Mouse (Mus musculus) liver, embryonic 14.5 days (tissue): ENCODE measurements around the gene Phf1. TPM values are rescaled to one million over a fixed set of nuclear protein-coding genes. Genes with fewer than 3 reads are reported as not detected.

Experiments used
- ATAC-seq: fragments of 200-750 bp; cut with Nextera tagmentation; 2 replicates; pipeline ENCODE4 v1.8.0; 2017; ENCODE audit warnings: moderate number of reproducible peaks, mild to moderate bottlenecking, moderate library complexity; ENCODE audit not compliant: insufficient read depth
- DNase-seq, 3 experiments: peaks; one replicate each; pipeline ENCODE4 v3.0.0-alpha.2; 2012 to 2013; ENCODE audit warnings: low read depth in 3 of 3, low spot score in 3 of 3
- H3K27ac ChIP-seq: fragments of 300-500 bp; sonication (generic); 2 replicates; pipeline ENCODE4 v1.5.1; 2014; ENCODE audit warnings: moderate library complexity, mild to moderate bottlenecking, control low read depth, inconsistent platforms
- H3K27me3 ChIP-seq: fragments of 300-500 bp; sonication (generic); 2 replicates; pipeline ENCODE4 v1.6.1; 2014; ENCODE audit warnings: mild to moderate bottlenecking, low read length, moderate library complexity; ENCODE audit not compliant: control insufficient read depth, insufficient read depth
- H3K36me3 ChIP-seq: fragments of 300-500 bp; sonication (generic); replicated peaks from 2 replicates; pipeline ENCODE4 v1.6.1; 2014; ENCODE audit warnings: low read depth; ENCODE audit not compliant: control insufficient read depth, insufficient read depth
- H3K4me1 ChIP-seq, 2 experiments: fragments of 200-500 bp in 1 of 2; fragments of 300-500 bp in 1 of 2; sonication (generic) in 1 of 2; replicated peaks; 2 replicates each; pipeline ENCODE4 v1.6.1; 2012 to 2014; ENCODE audit warnings: antibody characterized with exemption in 1 of 2, inconsistent platforms in 1 of 2, low read length in 1 of 2; ENCODE audit not compliant: control insufficient read depth in 2 of 2, insufficient read depth in 2 of 2
- H3K4me2 ChIP-seq: fragments of 300-500 bp; sonication (generic); 2 replicates; pipeline ENCODE4 v1.6.1; 2014; ENCODE audit warnings: low read depth, mild to moderate bottlenecking, control low read depth, moderate library complexity
- H3K4me3 ChIP-seq, 2 experiments: fragments of 200-500 bp in 1 of 2; fragments of 300-500 bp in 1 of 2; sonication (generic) in 1 of 2; 2 replicates each; pipeline ENCODE4 v1.5.1; 2012 to 2014; ENCODE audit warnings: low read depth in 2 of 2, low read length in 2 of 2, mild to moderate bottlenecking in 2 of 2, control low read depth in 1 of 2, inconsistent platforms in 1 of 2, moderate library complexity in 1 of 2; ENCODE audit not compliant: insufficient read depth in 1 of 2
- H3K9ac ChIP-seq: fragments of 300-500 bp; sonication (generic); replicated peaks from 2 replicates; pipeline ENCODE4 v1.6.1; 2014; ENCODE audit warnings: mild to moderate bottlenecking, control low read depth, moderate library complexity
- H3K9me3 ChIP-seq: fragments of 300-500 bp; sonication (generic); 2 replicates; pipeline ENCODE4 v1.6.1; 2016; ENCODE audit warnings: low read length, mixed read lengths; ENCODE audit not compliant: control insufficient read depth
- CTCF ChIP-seq: IDR thresholded peaks from 2 replicates; pipeline ENCODE4 v1.5.1; 2016; ENCODE audit warnings: antibody characterized with exemption, low read depth, control low read depth
- EP300 ChIP-seq: IDR thresholded peaks from 2 replicates; pipeline ENCODE4 v1.6.1; 2016; ENCODE audit warnings: antibody characterized with exemption, low read depth
- WGBS: fragments of 180-500 bp; shearing (Covaris S2); extraction: QIAGEN DNeasy Blood & Tissue Kit; methylation state at CpG from one replicate; pipeline ENCODE4 v1.1.7; 2014; ENCODE audit not compliant: insufficient replicate concordance; 5-methylcytosine and 5-hydroxymethylcytosine counted together
- polyA plus RNA-seq, 2 experiments: library from polyadenylated mRNA; depleted of rRNA in 1 of 2; stranded (reverse) in 1 of 2; unstranded in 1 of 2; fragments of >200 nt; fragmentation: Nextera tagmentation in 1 of 2; extraction: Ambion mirVana in 1 of 2; gene quantifications; 2 replicates each; pipeline versions ENCODE4 v1.2.1 to v1.2.3; 2012 to 2014

Gene Phf1
- polyA plus RNA-seq, 2 experiments = 0.94 to 6.4 TPM

DNA sequence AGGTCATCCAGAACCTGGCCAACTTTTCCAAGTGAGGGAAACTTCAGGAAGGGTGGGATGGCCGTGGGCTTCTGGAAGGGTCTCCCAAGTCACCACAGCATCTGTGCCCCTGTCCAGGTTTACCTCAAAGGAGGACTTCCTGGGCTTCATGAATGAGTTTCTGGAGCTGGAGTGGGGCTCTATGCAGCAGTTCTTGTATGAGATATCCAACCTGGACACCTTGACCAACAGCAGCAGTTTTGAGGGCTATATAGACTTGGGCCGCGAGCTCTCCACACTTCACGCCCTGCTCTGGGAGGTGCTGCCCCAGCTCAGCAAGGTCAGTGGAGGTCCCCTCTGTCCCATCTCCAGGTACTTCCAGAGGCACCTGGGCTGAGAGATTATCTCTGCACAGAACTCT is 27.0 kb downstream of the Phf1 start:
- Histone ChIP-seq H3K4me3 (no peak overlapping the region), H3K9ac (no peak overlapping the region), H3K27ac (no peak overlapping the region), H3K27me3 (no peaks in the 10 kb centered on the region), H3K4me1 (peaks cover 20 to 27% of the 10 kb centered on the region in 2 experiments), H3K36me3 (no peaks in the 10 kb centered on the region), H3K4me2 (no peak overlapping the region), H3K9me3 (no peaks in the 10 kb centered on the region)
- DNase-seq (no peak), ATAC-seq (no peak)
- 80% methylated on average over 4 of the region's 4 CpGs for WGBS
- TF ChIP-seq CTCF = no peak

DNA sequence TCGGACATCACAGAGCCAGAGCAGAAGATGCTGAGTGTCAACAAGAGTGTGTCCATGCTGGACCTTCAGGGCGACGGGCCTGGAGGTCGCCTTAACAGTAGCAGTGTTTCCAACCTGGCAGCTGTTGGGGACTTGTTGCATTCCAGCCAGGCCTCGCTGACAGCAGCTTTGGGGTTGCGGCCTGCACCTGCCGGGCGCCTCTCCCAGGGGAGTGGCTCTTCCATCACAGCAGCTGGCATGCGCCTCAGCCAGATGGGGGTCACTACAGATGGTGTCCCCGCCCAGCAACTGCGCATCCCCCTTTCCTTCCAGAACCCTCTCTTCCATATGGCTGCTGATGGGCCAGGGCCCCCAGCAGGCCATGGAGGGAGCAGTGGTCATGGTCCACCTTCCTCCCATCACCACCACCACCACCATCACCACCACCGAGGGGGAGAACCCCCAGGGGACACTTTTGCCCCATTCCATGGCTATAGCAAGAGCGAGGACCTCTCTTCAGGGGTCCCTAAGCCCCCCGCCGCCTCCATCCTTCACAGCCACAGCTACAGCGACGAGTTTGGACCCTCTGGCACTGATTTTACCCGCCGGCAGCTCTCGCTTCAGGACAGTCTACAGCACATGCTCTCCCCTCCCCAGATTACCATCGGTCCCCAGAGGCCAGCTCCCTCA is 28.9 kb downstream of the Phf1 start:
- WGBS = 83% methylated on average over 21 of the region's 21 CpGs
- H3K36me3 ChIP-seq = no peaks in the 10 kb centered on the region
- DNase-seq (no peak), ATAC-seq (no peak)
- no peak for TF ChIP-seq EP300
- no peak for TF ChIP-seq CTCF
- no peaks in the 10 kb centered on the region for H3K27me3 ChIP-seq
- peaks cover 6 to 10% of the 10 kb centered on the region in 2 experiments for H3K4me1 ChIP-seq
- H3K4me3 ChIP-seq = no peak overlapping the region
- H3K9me3 ChIP-seq = no peaks in the 10 kb centered on the region
- H3K4me2 ChIP-seq = no peak overlapping the region
- no peak overlapping the region for H3K9ac ChIP-seq
- H3K27ac ChIP-seq = no peak overlapping the region

DNA sequence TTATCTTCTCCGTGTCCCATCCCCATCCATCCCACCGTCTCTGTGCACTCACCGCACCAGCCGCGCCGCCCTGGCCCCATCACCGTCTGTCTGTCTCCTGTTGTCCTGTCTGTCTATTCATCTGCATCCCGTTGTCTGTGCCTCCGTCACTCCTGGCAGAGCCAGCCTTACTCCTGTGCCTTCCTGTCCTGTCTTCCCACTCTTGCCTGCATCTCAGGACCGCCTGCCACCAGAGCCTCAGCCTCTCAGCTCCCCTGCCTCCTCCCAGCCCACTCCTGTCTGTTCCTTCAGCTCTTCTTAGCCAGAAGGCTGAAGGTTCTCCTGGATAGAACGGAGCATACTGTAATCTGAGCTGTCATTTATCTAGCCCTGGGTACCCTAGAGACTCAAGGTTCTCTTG is 34.1 kb downstream of the Phf1 start:
- Histone ChIP-seq H3K9ac (no peak overlapping the region), H3K27me3 (no peaks in the 10 kb centered on the region), H3K9me3 (no peaks in the 10 kb centered on the region), H3K4me1 (0 out of 4 replicates have a peak, but pooled peaks cover 0 to 2% of the 10 kb centered on the region in 2 experiments), H3K27ac (no peak overlapping the region), H3K4me2 (no peak overlapping the region), H3K4me3 (no peak overlapping the region), H3K36me3 (no peaks in the 10 kb centered on the region)
- WGBS = 87% methylated on average over 11 of the region's 11 CpGs
- no peak for ATAC-seq
- TF ChIP-seq EP300 (no peak), CTCF (no peak)
- no peak for DNase-seq

DNA sequence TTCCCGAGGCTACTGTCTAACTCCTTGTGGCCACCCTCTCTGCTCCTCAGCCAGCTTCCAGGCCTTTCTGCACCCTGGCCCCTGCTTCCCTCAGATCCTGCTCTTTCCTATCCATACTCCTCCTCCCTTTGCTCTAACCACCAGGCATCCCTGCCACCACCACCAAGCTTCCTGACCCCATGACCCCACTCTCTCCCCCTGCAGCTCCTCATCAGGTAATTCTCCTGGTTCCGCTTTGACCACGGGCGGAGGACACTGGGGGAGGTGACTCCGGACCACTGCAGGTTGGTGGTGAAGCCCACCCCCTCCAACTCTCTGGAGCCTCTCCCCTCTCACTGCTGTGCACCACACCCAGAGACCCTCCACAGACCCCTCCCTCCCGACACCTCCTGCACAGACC is 34.6 kb downstream of the Phf1 start:
- Histone ChIP-seq H3K36me3 (no peaks in the 10 kb centered on the region), H3K9ac (no peak overlapping the region), H3K27me3 (no peaks in the 10 kb centered on the region), H3K27ac (no peak overlapping the region), H3K4me2 (no peak overlapping the region), H3K9me3 (no peaks in the 10 kb centered on the region), H3K4me3 (no peak overlapping the region), H3K4me1 (0 out of 4 replicates have a peak, but pooled peaks cover 0 to 4% of the 10 kb centered on the region in 2 experiments)
- TF ChIP-seq EP300 = no peak
- TF ChIP-seq CTCF = no peak
- no peak for ATAC-seq
- DNase-seq = no peak
- 77% methylated on average over 6 of the region's 6 CpGs for WGBS

DNA sequence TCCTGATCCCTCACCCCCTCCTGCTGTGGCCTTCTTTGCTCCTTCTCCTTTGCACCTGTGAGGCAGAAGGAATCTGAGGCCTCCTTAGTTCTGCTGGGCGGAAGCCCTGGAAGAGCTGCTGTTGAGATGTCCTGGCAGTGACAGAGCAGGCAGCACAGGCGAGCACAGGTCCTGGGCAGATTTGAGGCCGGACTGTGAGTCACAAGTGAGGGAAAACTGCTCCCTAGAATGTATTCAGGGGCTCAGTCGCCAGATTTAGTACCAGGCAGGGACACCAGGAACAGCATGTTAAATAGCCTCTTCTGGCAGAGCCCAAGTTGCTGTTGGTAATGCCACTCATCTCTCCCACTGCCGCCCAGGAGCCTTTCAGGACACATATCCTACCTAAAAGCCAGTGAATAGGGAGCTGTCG is 35.4 kb downstream of the Phf1 start:
- Histone ChIP-seq H3K36me3 (no peaks in the 10 kb centered on the region), H3K27me3 (no peaks in the 10 kb centered on the region), H3K4me2 (no peak overlapping the region), H3K9me3 (no peaks in the 10 kb centered on the region), H3K27ac (no peak overlapping the region), H3K4me3 (no peak overlapping the region), H3K4me1 (0 out of 4 replicates have a peak, but pooled peaks cover 0 to 4% of the 10 kb centered on the region in 2 experiments), H3K9ac (no peak overlapping the region)
- DNase-seq = no peak
- no peak for ATAC-seq
- WGBS = 66% methylated on average over 6 of the region's 6 CpGs
- TF ChIP-seq EP300 (no peak), CTCF (no peak)
